Mouse (Mus musculus) bone marrow, adult 2 months (tissue): ENCODE data around the gene Lpcat3.

Experiments used
- CTCF ChIP-seq: fragments of 200-500 bp; IDR thresholded peaks from 2 replicates; pipeline ENCODE4 v1.5.1; 2011; ENCODE audit warnings: low read length, control low read depth; ENCODE audit not compliant: control insufficient read depth, insufficient read depth
- POLR2A ChIP-seq: fragments of 200-500 bp; IDR thresholded peaks from 2 replicates; pipeline ENCODE4 v1.6.1; 2011; ENCODE audit warnings: low read depth, mild to moderate bottlenecking, control low read depth, low read length, borderline replicate concordance; ENCODE audit not compliant: control insufficient read depth

DNA sequence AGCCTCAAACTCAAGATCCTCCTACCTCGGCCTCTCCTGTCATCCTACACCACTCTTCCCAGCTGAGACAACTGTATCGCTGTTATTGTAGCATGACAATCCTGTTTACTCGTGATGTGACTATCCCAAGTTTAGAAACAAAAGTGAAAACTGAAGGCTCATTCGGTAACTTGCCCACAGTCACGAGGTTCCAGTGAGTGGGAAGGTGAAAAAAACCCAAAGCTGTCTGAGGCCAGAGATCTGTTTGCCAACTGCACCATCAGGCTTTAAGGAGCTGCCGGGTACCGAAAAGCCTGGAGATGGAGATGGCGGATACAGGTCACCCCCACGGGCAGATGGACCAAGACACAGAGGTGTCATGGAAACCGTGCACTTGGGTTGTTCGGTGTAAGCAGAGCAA lies 74.2 kb downstream of the Lpcat3 start:
- no peak for TF ChIP-seq CTCF
- no peak for TF ChIP-seq POLR2A
